Mouse (Mus musculus): Measurements from ENCODE around the gene Chchd6. TPM values are rescaled to one million over a fixed set of nuclear protein-coding genes. Genes with fewer than 3 reads are reported as not detected.

Chchd6 gene
- total and polyA plus RNA-seq, 3 experiments = 49.5 to 74.7 TPM; not detected in 1

GRCm38 (mm10) chr6:89466875-89467274, 128.6 kb downstream of the Chchd6 start:
- TF ChIP-seq JUND (IDR thresholded peaks at IDR 0.05; ENCODE audit: low read depth, low read length) (no peak), CHD2 (IDR thresholded peaks at IDR 0.05; ENCODE audit: low read length) (no peak), MYB (IDR thresholded peaks at IDR 0.05; ENCODE audit: low read depth, low read length) (no peak), TAL1 (IDR thresholded peaks at IDR 0.05; ENCODE audit: low read length) (no peak), POLR2AphosphoS2 (IDR thresholded peaks at IDR 0.05; ENCODE audit: low read length) (no peak), TBP (IDR thresholded peaks at IDR 0.05; ENCODE audit: low read depth, low read length) (no peak), MYC (IDR thresholded peaks at IDR 0.05; ENCODE audit: low read depth, low read length) (no peak), CHD1 (IDR thresholded peaks at IDR 0.05; ENCODE audit: low read depth, low read length) (no peak), MEF2A (IDR thresholded peaks at IDR 0.05; ENCODE audit: extremely low read depth, insufficient replicate concordance, low read depth, low read length, poor library complexity, severe bottlenecking) (no peak), RAD21 (IDR thresholded peaks at IDR 0.05; ENCODE audit: low read depth, low read length) (peak; percentile 41), CTCF (IDR thresholded peaks at IDR 0.05 in 2 of 3, conservative IDR thresholded peaks at IDR 0.05 in 1 of 3; ENCODE audit: control insufficient read depth in 1 of 3, insufficient read depth in 1 of 3, low read depth in 2 of 3, low read length in 3 of 3, poor library complexity in 1 of 3, severe bottlenecking in 1 of 3) (peak in 1 of 3 experiments; percentile 33; a peak in 2 of 6 replicates), SMC3 (IDR thresholded peaks at IDR 0.05; ENCODE audit: low read depth, low read length) (peak; percentile 52)
- Histone ChIP-seq H3K36me3 (ENCODE audit: control insufficient read depth in 1 of 2, insufficient read depth in 2 of 2, low read length in 2 of 2) (no peaks in the 10 kb centered on the region), H3K4me3 (ENCODE audit: control insufficient read depth in 1 of 2, insufficient read depth in 1 of 2, low read depth in 2 of 2, low read length in 2 of 2) (no peak overlapping the region), H3K4me1 (ENCODE audit: control insufficient read depth in 1 of 2, insufficient read depth in 2 of 2, low read length in 2 of 2) (no peaks in the 10 kb centered on the region), H3K79me2 (ENCODE audit: control insufficient read depth, insufficient read depth, low read length, poor library complexity) (no peaks in the 10 kb centered on the region), H3K9me3 (replicated peaks; ENCODE audit: insufficient read depth, low read length) (no peaks in the 10 kb centered on the region), H3K9ac (ENCODE audit: control insufficient read depth, low read depth, low read length, poor library complexity, severe bottlenecking) (no peak overlapping the region), H3K27ac (ENCODE audit: control insufficient read depth, low read depth, low read length) (no peak overlapping the region), H3K27me3 (ENCODE audit: control insufficient read depth in 1 of 2, insufficient read depth in 2 of 2, low read length in 2 of 2) (no peaks in the 10 kb centered on the region)
- DNase-seq (ENCODE audit: low read depth, low spot score) = no peak

- Histone ChIP-seq H3K27me3 (ENCODE audit: control insufficient read depth in 1 of 2, insufficient read depth in 2 of 2, low read length in 2 of 2) (no peaks in the 10 kb centered on the region), H3K9me3 (replicated peaks; ENCODE audit: insufficient read depth, low read length) (no peaks in the 10 kb centered on the region), H3K27ac (ENCODE audit: control insufficient read depth, low read depth, low read length) (no peak overlapping the region), H3K4me3 (ENCODE audit: control insufficient read depth in 1 of 2, insufficient read depth in 1 of 2, low read depth in 2 of 2, low read length in 2 of 2) (no peak overlapping the region), H3K9ac (ENCODE audit: control insufficient read depth, low read depth, low read length, poor library complexity, severe bottlenecking) (no peak overlapping the region), H3K79me2 (ENCODE audit: control insufficient read depth, insufficient read depth, low read length, poor library complexity) (no peaks in the 10 kb centered on the region), H3K36me3 (ENCODE audit: control insufficient read depth in 1 of 2, insufficient read depth in 2 of 2, low read length in 2 of 2) (no peaks in the 10 kb centered on the region), H3K4me1 (ENCODE audit: control insufficient read depth in 1 of 2, insufficient read depth in 2 of 2, low read length in 2 of 2) (no peaks in the 10 kb centered on the region)
- no peak for TF ChIP-seq E2F4 (IDR thresholded peaks at IDR 0.05; ENCODE audit: borderline replicate concordance, low read depth, low read length)
- no peak for TF ChIP-seq SMC3 (IDR thresholded peaks at IDR 0.05; ENCODE audit: low read depth, low read length)
- TF ChIP-seq MEF2A (IDR thresholded peaks at IDR 0.05; ENCODE audit: extremely low read depth, insufficient replicate concordance, low read depth, low read length, poor library complexity, severe bottlenecking) = no peak
- TF ChIP-seq POLR2A (IDR thresholded peaks at IDR 0.05; ENCODE audit: control insufficient read depth in 1 of 2, insufficient read depth in 1 of 2, low read depth in 1 of 2, low read length in 2 of 2, poor library complexity in 1 of 2) = no peak
- no peak for TF ChIP-seq NELFE (IDR thresholded peaks at IDR 0.05; ENCODE audit: low read depth, low read length)
- no peak for TF ChIP-seq TCF12 (IDR thresholded peaks at IDR 0.05; ENCODE audit: low read depth, low read length)
- DNase-seq (ENCODE audit: low read depth, low spot score) = no peak
Observed at GRCm38 (mm10) chr6:89466053-89466708, 129.3 kb downstream of the Chchd6 start.

Data from MEL (cell line).